Mouse (Mus musculus) intestine, embryonic 14.5 days (tissue): ENCODE measurements around the gene Ssbp4. TPM values are rescaled to one million over a fixed set of nuclear protein-coding genes. Genes with fewer than 3 reads are reported as not detected.

Experiments used
- ATAC-seq: fragments of 200-750 bp; cut with Nextera tagmentation; replicated peaks from 2 replicates; pipeline ENCODE4 v1.8.0; 2017; ENCODE audit warnings: low read depth, moderate number of reproducible peaks, moderate TSS enrichment, moderate library complexity; ENCODE audit not compliant: low FRiP score, low TSS enrichment
- DNase-seq: peaks from one replicate; pipeline ENCODE4 v3.0.0-alpha.2; 2018; ENCODE audit warnings: low spot score
- H3K27ac ChIP-seq: fragments of 300-500 bp; sonication (generic); 2 replicates; pipeline ENCODE4 v1.5.1; 2014; ENCODE audit warnings: low read depth, mild to moderate bottlenecking, control low read depth
- H3K27me3 ChIP-seq: fragments of 300-500 bp; sonication (generic); replicated peaks from 2 replicates; pipeline ENCODE4 v1.6.1; 2014; ENCODE audit warnings: low read length, control low read depth; ENCODE audit not compliant: control insufficient read depth, insufficient read depth
- H3K36me3 ChIP-seq: fragments of 300-500 bp; sonication (generic); 2 replicates; pipeline ENCODE4 v1.6.1; 2014; ENCODE audit warnings: low read length, control low read depth; ENCODE audit not compliant: control insufficient read depth, insufficient read depth
- H3K4me1 ChIP-seq: fragments of 300-500 bp; sonication (generic); replicated peaks from 2 replicates; pipeline ENCODE4 v1.6.1; 2014; ENCODE audit warnings: low read length, control low read depth, mixed read lengths; ENCODE audit not compliant: control insufficient read depth, insufficient read depth
- H3K4me2 ChIP-seq: fragments of 300-500 bp; sonication (generic); 2 replicates; pipeline ENCODE4 v1.6.1; 2014; ENCODE audit warnings: low read length
- H3K4me3 ChIP-seq: fragments of 300-500 bp; sonication (generic); 2 replicates; pipeline ENCODE4 v1.5.1; 2014; ENCODE audit warnings: low read depth, low read length, control low read depth, mixed read lengths
- H3K9ac ChIP-seq: fragments of 300-500 bp; sonication (generic); 2 replicates; pipeline ENCODE4 v1.6.1; 2014; ENCODE audit warnings: mild to moderate bottlenecking, low read length
- H3K9me3 ChIP-seq: fragments of 300-500 bp; sonication (generic); 2 replicates; pipeline ENCODE4 v1.6.1; 2016; ENCODE audit warnings: low read length, control low read depth; ENCODE audit not compliant: control insufficient read depth
- WGBS: fragments of 180-500 bp; shearing (Covaris S2); extraction: QIAGEN DNeasy Blood & Tissue Kit; methylation state at CpG from one replicate; pipeline ENCODE4 v1.1.7; 2014; 5-methylcytosine and 5-hydroxymethylcytosine counted together
- polyA plus RNA-seq: library from polyadenylated mRNA; unstranded; fragments of >200 nt; fragmentation: Nextera tagmentation; extraction: Ambion mirVana; gene quantifications from 2 replicates; pipeline ENCODE4 v1.2.1, GENCODE M21; 2014

Ssbp4 gene
- polyA plus RNA-seq, 1 experiment from 2014 or later, result 124 TPM

DNA sequence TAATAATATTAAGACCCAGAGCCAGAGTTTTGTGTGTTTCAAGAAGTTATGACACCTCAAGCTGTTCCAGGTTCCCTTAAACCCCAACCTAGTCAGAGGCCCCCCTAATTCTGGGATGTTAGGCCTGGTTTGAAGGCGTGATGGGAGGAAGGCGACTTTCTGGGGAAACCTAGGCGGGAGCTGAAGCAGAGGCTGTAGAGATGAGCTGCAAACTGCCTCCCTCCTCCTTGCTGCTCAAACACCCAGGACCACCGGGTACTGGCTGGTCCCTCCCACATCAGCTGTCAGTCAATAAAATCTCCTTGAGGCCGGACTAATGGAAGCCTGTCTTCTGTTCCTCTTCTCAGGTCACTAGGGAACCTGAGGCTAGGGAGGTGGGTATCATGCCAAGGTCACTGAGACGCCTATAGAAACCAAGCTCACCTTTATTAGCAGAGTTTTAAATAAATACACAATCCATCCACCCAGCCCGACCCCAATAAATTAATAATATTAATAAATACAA lies 20.4 kb upstream of the Ssbp4 start:
- H3K9ac ChIP-seq, result no peak overlapping the region; the same call in 1 of the 2 replicates
- no peaks in the 10 kb centered on the region for H3K9me3 ChIP-seq
- 55% methylated on average over 7 of the region's 7 CpGs for WGBS
- H3K4me3 ChIP-seq, result peak overlapping the region; percentile 44; the same call in 1 of the 2 replicates
- peaks cover 23% of the 10 kb centered on the region for H3K4me1 ChIP-seq
- no peaks in the 10 kb centered on the region for H3K36me3 ChIP-seq
- H3K27ac ChIP-seq, result peak overlapping the region; percentile 28; the same call in 1 of the 2 replicates
- DNase-seq (no peak), ATAC-seq (no peak)
- H3K4me2 ChIP-seq, result peak overlapping the region; percentile 71
- H3K27me3 ChIP-seq, result no peaks in the 10 kb centered on the region

- Histone ChIP-seq H3K27me3 (no peaks in the 10 kb centered on the region), H3K9ac (no peak overlapping the region), H3K4me2 (no peak overlapping the region), H3K4me3 (no peak overlapping the region), H3K9me3 (no peaks in the 10 kb centered on the region), H3K36me3 (no peaks in the 10 kb centered on the region), H3K27ac (no peak overlapping the region), H3K4me1 (peaks cover 21% of the 10 kb centered on the region)
- no peak for DNase-seq
- no peak for ATAC-seq
- 89% methylated on average over 5 of the region's 5 CpGs for WGBS
Measured at GRCm38 (mm10) chr8:70627041-70627440, 18.4 kb upstream of the Ssbp4 start.

DNA sequence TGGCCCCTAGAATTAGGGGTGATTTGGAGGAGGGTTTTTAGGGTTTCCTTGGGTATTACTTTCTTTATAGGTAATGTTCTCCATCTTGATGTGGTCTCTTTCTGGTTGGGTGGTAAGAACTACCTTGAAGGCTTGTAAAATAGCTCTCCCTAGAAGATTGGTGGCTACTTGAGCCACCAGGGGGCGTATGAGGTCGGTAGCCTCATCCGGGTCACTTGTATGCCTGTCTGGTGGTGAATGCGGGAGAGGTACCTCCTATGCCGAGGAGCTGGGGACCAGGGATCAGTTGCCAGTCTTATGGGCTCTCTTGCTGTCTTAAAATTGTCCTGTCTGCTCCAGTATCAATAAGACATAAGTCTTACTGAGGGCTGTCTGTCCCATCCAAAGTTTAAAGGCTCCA lies 16.4 kb upstream of the Ssbp4 start:
- no peak overlapping the region for H3K4me2 ChIP-seq
- H3K4me3 ChIP-seq, result no peak overlapping the region
- no peaks in the 10 kb centered on the region for H3K27me3 ChIP-seq
- H3K9ac ChIP-seq, result no peak overlapping the region
- no peaks in the 10 kb centered on the region for H3K9me3 ChIP-seq
- 14% methylated on average over 5 of the region's 5 CpGs for WGBS
- ATAC-seq, result no peak
- H3K36me3 ChIP-seq, result no peaks in the 10 kb centered on the region
- peaks cover 1% of the 10 kb centered on the region; the same call in 1 of the 2 replicates for H3K4me1 ChIP-seq
- peak; percentile 78 for DNase-seq
- no peak overlapping the region for H3K27ac ChIP-seq

DNA sequence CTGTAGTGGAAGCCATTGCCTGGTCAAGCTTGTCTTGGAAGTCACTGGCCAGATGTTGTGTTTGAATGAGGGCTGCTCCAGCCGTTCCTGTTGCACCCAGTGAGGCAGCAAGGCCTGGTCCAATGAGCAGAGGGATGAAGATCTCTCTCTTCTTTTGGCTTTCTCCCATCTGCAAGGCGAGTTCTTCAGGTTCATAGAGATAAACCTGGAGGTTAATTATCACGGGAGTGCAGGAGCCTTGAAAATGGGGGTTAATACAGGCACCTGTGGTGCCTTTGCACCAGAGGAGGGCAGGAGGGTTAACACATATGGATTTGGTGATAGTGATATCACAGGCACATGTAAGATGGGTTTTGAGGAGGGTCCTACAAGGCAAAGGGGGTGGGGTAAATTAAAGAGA lies 13.5 kb upstream of the Ssbp4 start:
- H3K9ac ChIP-seq, result no peak overlapping the region
- no peaks in the 10 kb centered on the region for H3K36me3 ChIP-seq
- 55% methylated on average over 3 of the region's 3 CpGs for WGBS
- no peak overlapping the region for H3K4me3 ChIP-seq
- no peaks in the 10 kb centered on the region for H3K27me3 ChIP-seq
- H3K4me1 ChIP-seq, result no peaks in the 10 kb centered on the region
- no peak overlapping the region for H3K27ac ChIP-seq
- H3K9me3 ChIP-seq, result no peaks in the 10 kb centered on the region
- ATAC-seq, result no peak
- DNase-seq, result no peak
- no peak overlapping the region for H3K4me2 ChIP-seq

DNA sequence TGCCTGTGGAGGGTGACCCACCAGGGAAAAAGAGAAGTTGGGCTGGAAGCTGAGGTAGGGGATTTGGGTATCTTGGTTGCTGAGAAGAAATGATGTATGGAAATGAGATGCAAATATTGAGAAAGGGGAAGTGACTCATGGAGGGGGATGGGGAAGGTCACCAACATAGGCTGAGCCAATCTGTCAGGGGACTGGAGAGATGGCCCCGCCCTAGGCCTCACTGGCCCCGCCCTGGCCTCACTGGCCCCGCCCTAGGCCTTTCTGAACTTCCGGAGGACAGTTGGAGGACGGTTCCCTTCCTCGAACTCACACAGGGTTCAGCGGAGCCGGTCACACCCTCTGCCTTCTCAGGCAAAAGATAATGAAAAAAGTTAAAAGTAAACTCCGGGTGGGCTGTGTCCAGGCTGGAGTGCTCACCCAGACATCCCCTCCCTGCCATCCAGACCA lies 10.2 kb upstream of the Ssbp4 start:
- Histone ChIP-seq H3K27ac (no peak overlapping the region), H3K9me3 (no peaks in the 10 kb centered on the region), H3K36me3 (no peaks in the 10 kb centered on the region), H3K4me3 (no peak overlapping the region), H3K9ac (no peak overlapping the region), H3K4me1 (0 out of 2 replicates have a peak, but pooled peaks cover 2% of the 10 kb centered on the region), H3K4me2 (no peak overlapping the region), H3K27me3 (no peaks in the 10 kb centered on the region)
- 37% methylated on average over 9 of the region's 9 CpGs for WGBS
- peak; percentile 70 for ATAC-seq
- peak; percentile 65 for DNase-seq

- Histone ChIP-seq H3K4me1 (peaks cover 7% of the 10 kb centered on the region; the same call in 1 of the 2 replicates), H3K36me3 (no peaks in the 10 kb centered on the region), H3K4me2 (no peak overlapping the region), H3K4me3 (no peak overlapping the region), H3K27me3 (no peaks in the 10 kb centered on the region), H3K9me3 (no peaks in the 10 kb centered on the region), H3K27ac (no peak overlapping the region), H3K9ac (no peak overlapping the region)
- DNase-seq (no peak), ATAC-seq (no peak)
- 84% methylated on average over 11 of the region's 11 CpGs for WGBS
Measured at GRCm38 (mm10) chr8:70617985-70618384, 9.3 kb upstream of the Ssbp4 start.

DNA sequence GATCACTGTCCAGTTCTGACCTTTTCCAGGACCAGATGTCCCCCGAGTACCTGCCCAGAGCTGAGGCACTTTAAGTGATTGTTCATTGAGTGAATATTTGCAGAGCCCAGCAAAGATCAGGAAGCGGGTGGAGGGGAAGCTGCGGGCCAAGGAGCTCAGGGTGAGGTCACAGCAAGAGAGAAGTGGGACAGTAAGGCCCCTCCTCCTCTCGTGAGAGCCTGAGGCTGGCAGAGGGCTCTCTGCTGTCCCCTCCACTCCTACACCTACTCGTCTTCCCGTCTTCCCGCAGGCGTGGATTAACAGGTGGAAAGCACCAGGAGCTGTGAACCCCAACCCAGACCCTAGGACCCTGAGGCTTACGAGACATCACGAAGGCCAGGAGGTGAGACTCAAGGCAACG lies 8.0 kb upstream of the Ssbp4 start:
- peaks cover 10% of the 10 kb centered on the region; the same call in 1 of the 2 replicates for H3K4me1 ChIP-seq
- H3K4me2 ChIP-seq, result no peak overlapping the region
- H3K36me3 ChIP-seq, result no peaks in the 10 kb centered on the region
- no peaks in the 10 kb centered on the region for H3K27me3 ChIP-seq
- H3K9ac ChIP-seq, result no peak overlapping the region
- H3K4me3 ChIP-seq, result no peak overlapping the region
- ATAC-seq (no peak), DNase-seq (no peak)
- H3K9me3 ChIP-seq, result no peaks in the 10 kb centered on the region
- H3K27ac ChIP-seq, result no peak overlapping the region
- 49% methylated on average over 11 of the region's 11 CpGs for WGBS

DNA sequence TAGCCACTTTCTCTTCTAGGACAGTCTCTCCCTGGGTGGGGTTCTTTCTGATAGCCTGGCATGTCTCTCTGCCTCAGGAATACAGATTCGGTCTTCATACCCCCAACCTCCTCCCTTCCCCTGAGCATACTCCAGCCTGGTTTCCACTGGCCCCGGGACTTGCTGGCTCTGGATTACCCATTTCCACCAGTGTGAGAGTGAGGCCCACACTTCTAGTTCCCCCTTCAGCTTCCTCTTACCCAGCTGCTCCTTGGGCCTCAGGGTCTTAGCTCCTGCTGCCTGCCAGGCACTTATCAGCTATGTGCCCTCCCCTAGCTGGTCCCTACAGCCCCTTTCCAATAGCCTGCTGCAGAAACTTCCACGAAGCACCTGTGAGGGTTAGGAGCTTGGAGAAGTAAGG lies 7.2 kb upstream of the Ssbp4 start, which contains the start of gene Lrrc25:
Gene Lrrc25, plus strand, starts transcription at position 262 of the 400 bp plus-strand sequence.
- WGBS, result 80% methylated on average over 3 of the region's 3 CpGs
- Histone ChIP-seq H3K4me2 (no peak within 1 kb of the TSS), H3K9ac (no peak within 1 kb of the TSS), H3K4me1 (peaks cover 13% of the 10 kb centered on the region; the same call in 1 of the 2 replicates), H3K27ac (no peak within 1 kb of the TSS), H3K9me3 (no peaks in the 10 kb centered on the region), H3K36me3 (no peaks in the 10 kb centered on the region), H3K4me3 (no peak within 1 kb of the TSS), H3K27me3 (no peaks in the 10 kb centered on the region)
- DNase-seq, result no peak
- ATAC-seq, result no peak

DNA sequence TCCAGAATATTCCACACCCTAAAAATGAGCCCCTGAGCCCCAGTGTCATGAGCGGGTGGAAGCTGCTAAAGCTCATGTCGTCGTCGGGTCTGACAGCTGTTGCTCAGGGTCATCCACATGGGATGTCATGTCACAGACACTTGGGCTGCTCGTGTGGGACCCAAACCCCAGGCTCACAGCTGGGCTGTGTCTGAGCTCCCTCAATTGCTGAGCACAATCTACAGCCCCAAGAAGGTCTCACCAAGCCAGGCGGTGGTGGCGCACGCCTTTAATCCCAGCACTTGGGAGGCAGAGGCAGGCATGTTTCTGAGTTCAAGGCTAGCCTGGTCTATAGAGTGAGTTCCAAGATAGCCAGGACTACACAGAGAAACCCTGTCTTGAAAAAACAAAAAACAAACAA lies 6.6 kb upstream of the Ssbp4 start:
- WGBS, result 87% methylated on average over 8 of the region's 8 CpGs

More for the DNA sequence above, 6.6 kb upstream of the Ssbp4 start:
- Histone ChIP-seq H3K27ac (no peak overlapping the region), H3K27me3 (no peaks in the 10 kb centered on the region), H3K36me3 (no peaks in the 10 kb centered on the region), H3K4me2 (no peak overlapping the region), H3K4me3 (no peak overlapping the region), H3K9ac (no peak overlapping the region), H3K4me1 (peaks cover 17% of the 10 kb centered on the region; the same call in 1 of the 2 replicates), H3K9me3 (no peaks in the 10 kb centered on the region)
- no peak for ATAC-seq
- DNase-seq, result no peak
